Mouse (Mus musculus): Measurements from ENCODE around the gene BC051142. TPM values are rescaled to one million over a fixed set of nuclear protein-coding genes. Genes with fewer than 3 reads are reported as not detected.

Gene BC051142
- polyA plus RNA-seq, 1 experiment from 2014 or later, result 1.2 TPM

- Histone ChIP-seq H3K9ac (ENCODE audit: low read depth, low read length) (no peak overlapping the region), H3K4me1 (replicated peaks; ENCODE audit: insufficient read depth, low read length) (peaks cover 5% of the 10 kb centered on the region; the same call in 1 of the 2 replicates), H3K4me3 (replicated peaks; ENCODE audit: low read depth, low read length) (peak overlapping the region; percentile 18; the same call in 1 of the 2 replicates), H3K27me3 (ENCODE audit: insufficient read depth, low read length) (no peaks in the 10 kb centered on the region), H3K4me2 (ENCODE audit: low read length) (peak overlapping the region; percentile 58), H3K27ac (no peak overlapping the region), H3K36me3 (ENCODE audit: insufficient read depth, low read length) (no peaks in the 10 kb centered on the region), H3K9me3 (replicated peaks; ENCODE audit: low read length) (no peaks in the 10 kb centered on the region)
- DNase-seq (ENCODE audit: low spot score), result peak; percentile 47
- no peak for ATAC-seq (replicated peaks; ENCODE audit: low FRiP score, low read depth)
- TF ChIP-seq CTCF (IDR thresholded peaks at IDR 0.05; ENCODE audit: low read depth), result no peak
- WGBS, result 4% methylated on average over 24 of the region's 24 CpGs
These were observed 6.3 kb upstream of the BC051142 start for GRCm38 (mm10) chr17:34392321-34392720.

GRCm38 (mm10) chr17:34397357-34397756 lies 1.3 kb upstream of the BC051142 start:
- no peak; the same call in 1 of the 2 replicates for TF ChIP-seq CTCF (IDR thresholded peaks at IDR 0.05; ENCODE audit: low read depth)
- WGBS, result 61% methylated on average over 5 of the region's 5 CpGs

GRCm38 (mm10) chr17:34398058-34398710 lies 436 bp upstream of the BC051142 start:
- Histone ChIP-seq H3K9me3 (replicated peaks; ENCODE audit: low read length) (no peaks in the 10 kb centered on the region), H3K27ac (no peak overlapping the region; the same call in 1 of the 2 replicates), H3K4me2 (ENCODE audit: low read length) (peak overlapping the region; percentile 75), H3K36me3 (ENCODE audit: insufficient read depth, low read length) (no peaks in the 10 kb centered on the region), H3K4me1 (replicated peaks; ENCODE audit: insufficient read depth, low read length) (no peaks in the 10 kb centered on the region), H3K27me3 (ENCODE audit: insufficient read depth, low read length) (no peaks in the 10 kb centered on the region), H3K9ac (ENCODE audit: low read depth, low read length) (no peak overlapping the region), H3K4me3 (replicated peaks; ENCODE audit: low read depth, low read length) (no peak overlapping the region)
- no peak for TF ChIP-seq CTCF (IDR thresholded peaks at IDR 0.05; ENCODE audit: low read depth)
- peak; percentile 86 for ATAC-seq (replicated peaks; ENCODE audit: low FRiP score, low read depth)
- peak; percentile 95 for DNase-seq (ENCODE audit: low spot score)
- WGBS, result 17% methylated on average over 9 of the region's 9 CpGs

More at GRCm38 (mm10) chr17:34397357-34397756, 1.3 kb upstream of the BC051142 start:
- Histone ChIP-seq H3K4me1 (replicated peaks; ENCODE audit: insufficient read depth, low read length) (no peaks in the 10 kb centered on the region), H3K36me3 (ENCODE audit: insufficient read depth, low read length) (no peaks in the 10 kb centered on the region), H3K4me3 (replicated peaks; ENCODE audit: low read depth, low read length) (no peak overlapping the region), H3K9ac (ENCODE audit: low read depth, low read length) (no peak overlapping the region), H3K9me3 (replicated peaks; ENCODE audit: low read length) (no peaks in the 10 kb centered on the region), H3K27ac (no peak overlapping the region), H3K4me2 (ENCODE audit: low read length) (no peak overlapping the region), H3K27me3 (ENCODE audit: insufficient read depth, low read length) (no peaks in the 10 kb centered on the region)
- ATAC-seq (replicated peaks; ENCODE audit: low FRiP score, low read depth), result no peak
- DNase-seq (ENCODE audit: low spot score), result no peak

GRCm38 (mm10) chr17:34399394-34399715 lies 735 bp downstream of the BC051142 start:
- Histone ChIP-seq H3K9me3 (replicated peaks; ENCODE audit: low read length) (no peaks in the 10 kb centered on the region), H3K9ac (ENCODE audit: low read depth, low read length) (no peak overlapping the region), H3K27ac (no peak overlapping the region), H3K27me3 (ENCODE audit: insufficient read depth, low read length) (no peaks in the 10 kb centered on the region), H3K4me1 (replicated peaks; ENCODE audit: insufficient read depth, low read length) (no peaks in the 10 kb centered on the region), H3K4me3 (replicated peaks; ENCODE audit: low read depth, low read length) (no peak overlapping the region; the same call in 1 of the 2 replicates), H3K4me2 (ENCODE audit: low read length) (peak overlapping the region; percentile 75; the same call in 1 of the 2 replicates), H3K36me3 (ENCODE audit: insufficient read depth, low read length) (no peaks in the 10 kb centered on the region)
- no peak for TF ChIP-seq CTCF (IDR thresholded peaks at IDR 0.05; ENCODE audit: low read depth)
- no peak for ATAC-seq (replicated peaks; ENCODE audit: low FRiP score, low read depth)
- WGBS, result 53% methylated on average over 4 of the region's 4 CpGs
- peak; percentile 17 for DNase-seq (ENCODE audit: low spot score)

GRCm38 (mm10) chr17:34411117-34411516 lies 12.5 kb downstream of the BC051142 start:
- Histone ChIP-seq H3K27me3 (ENCODE audit: insufficient read depth, low read length) (no peaks in the 10 kb centered on the region), H3K4me1 (replicated peaks; ENCODE audit: insufficient read depth, low read length) (no peaks in the 10 kb centered on the region), H3K9me3 (replicated peaks; ENCODE audit: low read length) (no peaks in the 10 kb centered on the region), H3K36me3 (ENCODE audit: insufficient read depth, low read length) (no peaks in the 10 kb centered on the region), H3K4me2 (ENCODE audit: low read length) (no peak overlapping the region), H3K4me3 (replicated peaks; ENCODE audit: low read depth, low read length) (no peak overlapping the region), H3K27ac (no peak overlapping the region), H3K9ac (ENCODE audit: low read depth, low read length) (no peak overlapping the region)
- WGBS, result 19% methylated on average over 6 of the region's 6 CpGs
- no peak for ATAC-seq (replicated peaks; ENCODE audit: low FRiP score, low read depth)
- TF ChIP-seq CTCF (IDR thresholded peaks at IDR 0.05; ENCODE audit: low read depth), result peak; percentile 92
- DNase-seq (ENCODE audit: low spot score), result peak; percentile 66

- TF ChIP-seq CTCF (IDR thresholded peaks at IDR 0.05; ENCODE audit: low read depth), result 0 out of 2 replicates have a peak, but pooled peaks have one; percentile 12
- Histone ChIP-seq H3K27me3 (ENCODE audit: insufficient read depth, low read length) (no peaks in the 10 kb centered on the region; the same call in 1 of the 2 replicates), H3K9ac (ENCODE audit: low read depth, low read length) (no peak overlapping the region), H3K27ac (no peak overlapping the region), H3K9me3 (replicated peaks; ENCODE audit: low read length) (no peaks in the 10 kb centered on the region), H3K36me3 (ENCODE audit: insufficient read depth, low read length) (no peaks in the 10 kb centered on the region), H3K4me2 (ENCODE audit: low read length) (no peak overlapping the region), H3K4me1 (replicated peaks; ENCODE audit: insufficient read depth, low read length) (no peaks in the 10 kb centered on the region), H3K4me3 (replicated peaks; ENCODE audit: low read depth, low read length) (no peak overlapping the region)
- DNase-seq (ENCODE audit: low spot score) (no peak), ATAC-seq (replicated peaks; ENCODE audit: low FRiP score, low read depth) (no peak)
- WGBS, result 75% methylated on average over 7 of the region's 7 CpGs
These were observed 21.4 kb downstream of the BC051142 start for GRCm38 (mm10) chr17:34420014-34420413.

Measured in kidney, postnatal 0 days (tissue).